16 mouse cellular contexts compared by ENCODE assay signal in the genomic region with DNA sequence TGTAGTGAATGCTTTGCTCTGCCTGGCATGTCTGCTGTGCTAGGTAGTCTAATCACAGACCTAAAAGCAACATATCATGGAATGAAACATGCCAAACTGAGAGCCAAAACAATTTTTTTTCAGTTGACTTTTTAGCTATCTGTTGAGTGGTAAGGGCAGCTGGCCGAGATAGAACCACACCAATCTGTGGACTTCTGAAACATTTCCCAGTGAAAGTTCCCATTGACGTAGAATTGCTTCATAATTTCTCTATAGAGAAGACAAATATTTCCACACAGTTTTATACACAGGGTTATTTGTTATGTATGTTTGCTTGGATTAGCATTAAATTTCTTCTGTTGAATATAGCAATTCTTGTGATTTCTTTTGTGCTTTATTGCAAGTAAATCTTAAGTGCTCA.
"Had no signal": no experiment of that assay in that cellular context is flagged by ENCODE, and none has a peak within 500 bp of the region (broad histone marks: within the 10 kb centered on the region; RNA-seq: fewer than 3 reads in every experiment).

No protein-coding gene starts in this region.

- H3K27ac ChIP-seq: neural tube, embryonic 13.5 days; neural tube, embryonic 15.5 days; stomach, embryonic 15.5 days; stomach, postnatal 0 days had no signal

- H3K9ac ChIP-seq: neural tube, embryonic 13.5 days; neural tube, embryonic 15.5 days; stomach, embryonic 15.5 days had no signal

- H3K4me3 ChIP-seq: neural tube, embryonic 13.5 days; neural tube, embryonic 15.5 days; stomach, embryonic 15.5 days had no signal

- H3K4me2 ChIP-seq: neural tube, embryonic 13.5 days; neural tube, embryonic 15.5 days; stomach, embryonic 15.5 days had no signal

- DNase-seq: retina, postnatal 1 day; right cerebral cortex, adult 18-20 months; right cerebral cortex, postnatal 14 days; right cerebral cortex, postnatal 25 days; right cerebral cortex, postnatal 4 days; spleen, adult 18-20 months; thymus, adult 18-20 months; thymus, adult 2 months; thymus, postnatal 14 days; thymus, postnatal 25 days; thymus, postnatal 36 days; thymus, postnatal 4 days had no signal

- H3K36me3 ChIP-seq: neural tube, embryonic 13.5 days; stomach, embryonic 15.5 days had no signal

- H3K4me1 ChIP-seq: neural tube, embryonic 15.5 days; stomach, embryonic 15.5 days had no signal

- H3K9me3 ChIP-seq: neural tube, embryonic 13.5 days; neural tube, embryonic 15.5 days; stomach, embryonic 15.5 days had no signal

- H3K27me3 ChIP-seq: neural tube, embryonic 13.5 days; neural tube, embryonic 15.5 days; stomach, embryonic 15.5 days had no signal
